Mouse (Mus musculus): ENCODE results near the gene Tmem234. TPM values are rescaled to one million over a fixed set of nuclear protein-coding genes. Genes with fewer than 3 reads are reported as not detected.
"Not testable (repeated sequence)": the region's sequence is repeated elsewhere in the genome, so short reads cannot be mapped to it uniquely, and the experiment has no call there.

Gene Tmem234
- 10 to 100 TPM; 42.3 to 47.0 TPM for total RNA-seq (2021)
- long read RNA-seq, experiment 1, transcript Tmem234-210 (5 exons, 1,519 nt) = minor isoform, 16 of 93 reads
- long read RNA-seq, experiment 1, transcript Tmem234-212 (6 exons, 680 nt) = minor isoform, 5 of 93 reads
- long read RNA-seq, experiment 1, transcript Tmem234-201 (5 exons, 1,437 nt) = major isoform, 37 of 93 reads
- long read RNA-seq, experiment 1, partial matches to known transcripts = 5 of 93 reads
- long read RNA-seq, experiment 1, other reads (novel, unspliced or antisense) = 25 of 93 reads
- long read RNA-seq, experiment 2, transcript Tmem234-201 (5 exons, 1,437 nt) = major isoform, 31 of 88 reads
- long read RNA-seq, experiment 2, transcript Tmem234-210 (5 exons, 1,519 nt) = minor isoform, 19 of 88 reads
- long read RNA-seq, experiment 2, transcript Tmem234-218 (4 exons, 1,124 nt) = minor isoform, 6 of 88 reads
- long read RNA-seq, experiment 2, transcript Tmem234-212 (6 exons, 680 nt) = minor isoform, 5 of 88 reads
- long read RNA-seq, experiment 2, partial matches to known transcripts = 6 of 88 reads
- long read RNA-seq, experiment 2, other reads (novel, unspliced or antisense) = 12 of 88 reads

DNA sequence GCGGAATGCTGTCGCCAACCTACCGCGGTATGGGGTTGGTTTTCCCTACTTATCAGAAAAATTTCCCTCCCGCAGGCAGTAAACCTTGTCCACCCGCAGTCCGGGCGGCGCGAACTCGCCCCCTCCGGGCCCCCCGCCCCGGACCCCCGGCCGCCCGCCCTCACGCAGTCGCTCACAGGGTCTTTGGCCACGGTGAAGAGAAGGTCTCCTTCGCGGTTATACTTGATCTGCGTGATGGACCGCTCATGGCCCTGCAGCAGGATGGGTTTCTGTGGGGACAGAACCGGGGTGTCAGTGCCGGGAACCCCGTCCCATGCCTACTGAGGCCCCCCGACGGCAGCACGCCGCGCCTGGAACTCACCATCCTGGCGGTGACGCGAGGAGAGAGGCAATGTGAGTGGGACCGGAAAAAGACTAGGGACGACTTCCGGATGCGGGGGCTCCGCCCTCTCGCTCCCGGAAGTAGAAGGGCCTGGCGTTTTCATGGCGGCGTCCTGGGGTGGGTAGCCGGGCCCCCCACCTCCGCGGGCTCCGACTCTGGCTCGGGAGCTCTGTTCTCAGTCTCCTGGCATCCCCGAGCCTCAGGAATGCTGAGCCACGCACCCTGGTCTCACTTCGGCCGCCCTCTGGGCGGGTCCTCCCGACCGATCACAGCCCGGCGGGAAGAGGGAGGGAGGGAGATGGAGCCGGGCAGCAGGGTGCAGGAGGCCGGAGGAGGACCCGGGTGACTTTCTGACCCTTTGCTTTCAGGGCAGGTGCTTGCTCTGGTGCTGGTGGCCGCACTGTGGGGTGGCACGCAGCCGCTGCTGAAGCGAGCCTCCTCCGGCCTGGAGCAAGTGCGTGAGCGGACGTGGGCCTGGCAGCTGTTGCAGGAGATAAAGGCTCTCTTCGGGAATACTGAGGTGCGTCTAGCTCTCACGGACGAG is at the start of gene Tmem234, which contains the start of gene Eif3i:
Tmem234 (plus strand) TSS at position 436 of the 926 bp plus-strand sequence.
Eif3i (minus strand) TSS at position 416 of the 926 bp plus-strand sequence.
- peak; percentile 79 for DNase-seq

DNA sequence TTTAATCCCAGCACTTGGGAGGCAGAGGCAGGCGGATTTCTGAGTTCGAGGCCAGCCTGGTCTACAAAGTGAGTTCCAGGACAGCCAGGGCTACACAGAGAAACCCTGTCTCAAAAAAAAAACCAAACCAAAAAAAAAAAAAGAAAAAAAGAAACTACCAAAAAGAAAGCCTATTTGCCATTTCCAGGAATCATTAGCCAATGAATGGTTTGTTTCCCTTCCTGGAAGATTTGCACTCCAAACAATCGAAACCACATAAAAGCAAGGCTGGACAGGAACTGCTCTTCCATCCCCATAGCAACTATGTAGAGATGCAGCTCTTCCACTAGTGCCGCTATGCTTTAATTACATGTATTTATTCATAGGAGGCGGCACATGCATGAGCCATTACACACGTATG is 46.0 kb upstream of the Tmem234 start:
- not testable (repeated sequence) for DNase-seq

DNA sequence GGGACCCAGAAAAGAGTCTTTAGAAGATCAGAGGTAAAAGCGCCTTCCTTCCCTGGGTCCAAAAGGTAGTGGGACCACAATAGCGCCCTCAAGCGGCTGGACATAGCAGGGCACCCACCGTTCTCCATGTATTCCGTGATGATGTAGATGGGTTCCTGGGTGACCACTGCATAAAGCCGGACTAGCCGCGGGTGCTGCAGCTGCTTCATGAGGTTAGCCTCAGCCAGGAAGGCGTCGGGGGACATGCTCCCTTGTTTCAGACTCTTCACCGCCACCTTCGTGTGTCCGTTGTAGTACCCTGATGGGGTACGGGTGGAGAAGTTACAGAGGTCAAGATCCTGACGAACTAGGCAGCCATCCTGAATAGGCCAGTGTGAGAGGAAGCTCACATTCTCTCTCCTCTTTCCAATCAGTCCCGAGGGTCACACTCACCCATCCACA is 45.0 kb upstream of the Tmem234 start:
- peak; percentile 49 for DNase-seq

DNA sequence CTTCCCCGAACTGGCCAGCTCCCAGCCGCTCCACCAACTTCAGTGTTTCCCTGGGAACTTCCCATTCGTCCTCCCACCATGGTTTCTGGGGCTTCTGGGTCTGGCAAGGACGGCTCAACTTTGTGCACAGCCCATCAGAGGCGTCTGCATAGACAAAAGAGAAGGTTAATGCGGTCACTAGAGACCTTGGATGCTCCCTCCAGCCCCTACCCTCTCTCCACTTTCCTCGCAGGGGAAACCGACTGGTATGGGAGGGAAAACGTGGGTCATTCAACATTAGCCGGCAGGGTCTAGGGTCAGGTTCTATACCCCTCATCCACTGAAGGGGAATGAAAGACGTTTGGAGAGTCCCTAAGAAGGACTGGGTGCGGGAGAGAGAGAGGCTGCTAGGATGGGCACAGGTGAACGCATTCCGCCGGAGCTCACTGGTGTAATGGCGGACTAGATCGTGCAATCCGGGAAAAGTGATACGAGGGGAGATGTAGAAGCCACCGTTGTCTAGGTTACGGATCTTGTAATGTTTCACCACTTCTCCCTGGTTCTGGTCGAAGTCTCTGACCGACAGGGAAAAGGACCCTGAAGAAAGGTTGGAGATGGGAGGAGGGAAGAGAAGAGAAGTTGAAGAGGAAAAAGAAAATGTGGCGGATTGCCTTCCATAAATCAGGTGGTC is 44.5 kb upstream of the Tmem234 start:
- peak; percentile 11 for DNase-seq

DNA sequence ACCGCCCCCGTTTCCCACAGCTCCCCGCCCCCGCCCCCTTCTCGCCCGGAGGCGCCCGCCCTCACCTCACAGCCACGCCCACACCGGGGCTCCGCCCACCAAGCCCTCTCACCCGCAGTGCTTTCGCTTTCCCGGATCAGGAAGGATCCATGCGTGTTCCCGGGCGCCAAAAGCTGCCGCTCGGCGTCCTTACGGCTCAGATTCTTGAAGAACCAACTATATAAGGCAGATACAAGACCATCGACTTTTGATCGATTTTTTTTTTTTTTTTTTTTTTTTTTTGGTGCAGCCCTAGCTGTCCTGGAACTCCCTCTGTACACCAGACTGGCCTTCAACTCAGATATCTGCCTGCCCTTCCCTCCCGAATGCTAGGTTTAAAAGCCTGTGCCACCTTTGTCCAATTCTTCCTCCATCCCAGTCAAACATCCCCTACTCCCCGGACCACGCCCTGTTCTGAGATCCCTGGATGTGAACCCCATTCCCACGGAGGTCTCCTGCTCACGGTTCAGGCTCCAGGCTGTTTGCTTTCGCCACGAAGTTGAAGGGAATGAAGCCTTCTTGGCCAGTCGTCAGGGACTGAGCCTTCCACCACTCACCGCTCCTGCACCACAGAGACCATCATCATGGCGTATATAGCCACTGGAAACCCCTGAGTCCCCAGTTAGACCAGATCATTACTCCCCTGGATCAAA is 43.8 kb upstream of the Tmem234 start:
- peak; percentile 88 for DNase-seq

DNA sequence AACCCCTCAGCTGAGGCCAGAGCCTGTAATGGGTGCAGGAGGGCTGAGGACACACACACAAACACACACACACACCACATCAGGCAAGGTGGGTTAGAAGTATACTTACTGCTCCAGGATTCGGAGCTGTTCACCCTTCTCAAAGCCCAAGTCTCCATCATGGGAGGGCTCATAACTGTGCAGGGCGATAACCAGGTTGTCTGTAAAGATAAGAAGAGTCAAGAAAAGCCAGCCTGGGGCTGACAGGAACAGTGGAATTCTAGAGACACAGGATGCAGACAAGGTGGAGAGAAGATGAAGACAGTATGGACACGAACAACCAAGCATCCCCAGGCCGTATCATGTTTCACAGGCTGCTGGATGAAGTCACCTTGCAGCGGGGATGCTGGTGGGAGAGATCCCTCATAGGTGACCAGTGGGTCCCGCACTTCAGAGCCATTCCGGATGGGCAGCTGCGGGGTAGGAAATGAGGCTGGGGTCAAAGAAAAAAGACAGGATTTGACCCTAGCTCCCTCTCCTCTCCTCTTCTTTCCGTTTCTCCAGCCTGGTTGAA is 43.1 kb upstream of the Tmem234 start:
- DNase-seq = no peak

DNA sequence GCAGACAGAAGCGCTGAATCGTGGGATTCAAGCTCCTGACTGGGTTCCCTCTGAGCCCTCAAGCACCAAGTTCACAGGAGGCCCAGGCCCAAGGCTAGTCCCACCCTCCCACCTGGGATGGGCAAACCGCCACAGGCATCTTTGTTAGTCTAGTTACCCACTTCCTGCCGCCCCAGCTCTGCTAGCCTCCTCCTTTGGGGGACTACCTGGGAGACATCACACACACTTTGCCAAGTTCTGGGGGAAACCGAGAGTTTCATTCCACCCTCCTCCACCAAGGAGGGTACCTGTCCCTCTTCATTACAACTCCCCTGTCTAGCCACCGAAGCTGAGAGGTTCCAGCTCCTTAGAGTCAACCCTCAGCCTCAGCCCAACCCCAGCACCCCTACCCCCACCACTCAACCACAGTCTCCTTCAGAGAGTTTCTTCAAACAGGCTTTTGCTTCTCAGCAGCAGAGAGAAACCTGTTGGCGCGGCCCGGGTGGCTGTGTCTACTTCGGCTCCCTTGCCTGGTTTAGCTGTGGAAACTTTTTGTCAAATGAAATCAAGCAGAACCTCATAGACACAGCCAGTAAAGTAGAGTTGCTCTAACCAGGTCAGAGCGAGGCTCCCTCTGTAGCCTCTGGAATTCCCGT is 42.0 kb upstream of the Tmem234 start:
- DNase-seq = peak; percentile 6

DNA sequence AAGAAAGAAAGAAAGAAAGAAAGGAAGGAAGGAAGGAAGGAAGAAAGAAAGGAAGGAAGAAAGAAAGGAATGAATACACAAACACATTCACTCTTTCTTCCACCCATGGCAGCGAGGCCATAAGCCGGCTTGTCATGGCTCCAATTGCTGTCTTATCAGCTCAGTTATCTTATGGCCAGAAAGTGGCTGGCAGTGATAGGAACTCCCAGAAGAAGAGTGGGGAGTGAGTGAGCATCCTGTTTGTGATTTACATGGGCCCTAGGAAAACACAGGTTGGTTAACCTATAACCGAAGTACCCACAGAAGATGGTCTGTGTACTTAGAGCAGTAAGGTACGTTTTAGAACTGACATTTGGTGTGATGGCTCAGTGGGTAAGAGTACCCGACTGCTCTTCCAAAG is 39.3 kb upstream of the Tmem234 start:
- no peak for DNase-seq

DNA sequence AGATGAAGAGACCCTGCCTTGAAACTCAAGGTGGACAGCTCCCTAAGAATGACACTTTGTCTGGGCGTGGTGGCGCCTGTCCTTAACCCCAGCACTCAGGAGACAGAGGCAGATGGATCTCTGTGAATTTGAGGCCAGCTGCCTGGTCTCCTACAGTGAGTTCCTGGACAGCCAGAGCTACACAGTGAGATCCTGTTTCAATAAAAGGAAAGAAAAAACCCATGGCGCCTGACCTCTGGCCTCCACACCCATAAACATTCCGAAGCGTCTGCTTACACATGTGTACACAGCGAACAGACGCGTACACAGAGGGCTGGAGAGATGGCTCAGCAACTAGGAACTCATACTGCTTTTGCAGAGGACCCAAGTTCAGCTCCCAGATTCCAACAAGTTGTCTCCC is 36.8 kb upstream of the Tmem234 start:
- no peak for DNase-seq

DNA sequence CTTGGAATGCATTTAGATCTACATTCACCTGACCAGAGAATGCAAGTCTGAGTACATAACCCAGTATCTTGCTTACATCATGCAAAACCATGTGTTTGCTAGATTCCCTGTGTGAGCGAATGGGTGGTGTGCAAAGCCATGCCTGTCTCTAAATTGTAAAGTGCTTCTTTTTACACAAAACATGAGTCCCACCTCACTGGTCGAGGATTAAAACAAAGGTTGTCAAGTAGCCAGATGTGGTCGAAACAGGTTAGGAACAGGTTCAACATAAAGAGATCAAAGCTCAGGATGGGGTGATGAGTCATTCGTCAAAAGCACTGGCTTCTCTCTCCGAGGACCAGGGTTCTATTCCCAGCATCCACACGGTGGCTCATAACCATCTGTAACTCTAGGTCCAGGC is 35.3 kb upstream of the Tmem234 start:
- no peak for DNase-seq

DNA sequence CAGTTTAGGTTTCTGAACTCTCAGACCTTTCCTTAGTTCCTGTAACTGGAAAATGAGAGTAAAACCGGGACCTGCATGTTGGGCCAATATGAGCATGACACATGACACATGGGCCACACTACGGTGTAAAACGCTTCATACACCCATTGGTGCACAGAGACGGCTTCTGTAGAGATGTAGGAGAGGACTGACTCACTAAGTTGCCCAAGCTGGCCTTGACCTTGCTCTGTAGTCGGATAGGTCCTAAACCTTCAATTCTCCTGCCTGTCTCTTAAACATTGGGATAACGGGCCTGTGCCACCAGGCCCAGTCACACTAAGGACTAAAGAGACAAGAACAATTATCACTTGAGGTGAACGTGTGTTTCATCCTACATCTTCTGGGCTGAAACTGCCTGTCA is 32.1 kb upstream of the Tmem234 start:
- no peak for DNase-seq

DNA sequence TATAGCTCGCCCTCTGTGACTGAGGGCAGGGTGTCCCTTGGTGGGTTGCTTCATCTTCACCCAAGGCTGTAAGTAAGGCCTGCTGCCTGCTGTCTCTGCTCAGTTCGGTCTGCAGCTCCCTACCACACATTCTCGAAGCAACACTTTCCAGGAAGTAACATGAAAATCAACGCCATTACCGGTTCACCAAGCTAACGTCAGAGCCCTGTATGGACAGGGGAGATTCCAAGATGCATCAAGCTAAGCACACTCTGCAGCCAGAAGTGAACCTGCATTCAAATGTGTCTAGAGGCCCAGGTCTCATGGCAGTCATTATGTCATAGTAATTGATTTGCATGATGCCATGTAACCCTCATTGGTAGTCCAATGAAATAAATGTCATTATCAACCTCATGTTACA is 30.4 kb upstream of the Tmem234 start:
- no peak for DNase-seq

DNA sequence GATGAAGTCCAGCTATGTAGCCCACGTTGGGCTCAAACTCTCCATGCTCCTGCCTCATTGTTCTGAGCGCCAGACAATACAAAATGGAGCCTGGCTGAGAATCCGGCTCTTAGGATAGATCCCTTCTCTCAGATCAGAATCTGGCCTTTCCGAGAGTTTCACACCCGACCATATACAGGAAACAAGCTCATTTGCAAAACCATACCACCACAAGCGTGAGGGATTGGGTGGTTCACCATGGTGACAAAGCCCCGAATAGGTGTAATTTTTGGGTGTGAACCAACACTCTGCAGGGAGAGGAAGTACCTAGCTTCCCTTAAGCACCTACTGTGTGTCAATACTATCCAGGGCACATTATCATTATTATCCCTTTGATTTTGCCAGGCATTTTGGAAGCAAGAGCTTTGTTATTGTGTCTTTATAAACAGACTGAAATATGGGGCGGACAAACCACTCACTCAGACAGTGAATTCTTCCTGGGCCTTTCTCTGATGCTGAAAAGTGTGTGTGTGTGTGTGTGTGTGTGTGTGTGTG is 28.9 kb upstream of the Tmem234 start:
- DNase-seq = no peak

DNA sequence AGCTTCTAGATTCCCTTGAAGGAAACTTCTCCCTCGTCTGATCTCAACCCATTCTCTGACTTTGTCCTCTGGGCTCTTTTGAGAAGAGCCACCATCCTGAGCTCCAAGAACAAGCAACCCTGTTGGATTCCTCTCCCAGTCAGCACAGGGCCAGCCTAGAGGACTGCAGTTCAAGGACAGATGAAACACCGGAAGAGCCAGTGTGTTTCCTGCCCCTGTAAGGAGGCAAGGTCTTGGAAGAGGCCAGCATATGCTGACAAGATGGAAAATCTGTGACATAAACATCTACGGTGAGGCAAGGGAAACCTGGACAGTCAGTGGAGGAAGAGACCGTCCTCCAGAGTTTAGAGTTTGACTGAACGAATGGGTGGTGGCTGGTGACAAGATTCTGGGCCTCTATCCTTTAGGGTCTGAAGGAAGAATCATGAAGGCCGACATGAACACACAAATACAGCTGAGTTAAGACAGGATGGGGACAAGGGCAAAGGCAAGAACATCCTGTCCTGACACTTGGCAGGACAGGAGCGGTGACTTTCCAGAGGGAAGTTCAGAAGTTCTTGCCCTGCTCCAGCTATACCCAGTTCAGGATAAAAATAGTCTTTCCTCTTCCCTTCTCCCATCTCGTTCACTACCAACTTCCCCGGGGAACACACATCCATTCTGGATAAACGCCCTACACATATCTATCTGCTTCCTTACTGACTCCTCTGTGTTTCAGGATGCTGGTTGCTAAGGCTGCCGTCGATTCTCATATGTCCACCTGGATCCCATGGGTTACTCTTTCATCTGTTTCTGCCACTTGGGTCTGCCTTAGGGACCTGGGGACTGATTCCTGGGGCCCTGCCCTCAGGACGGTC is 28.0 kb upstream of the Tmem234 start:
- DNase-seq = no peak

DNA sequence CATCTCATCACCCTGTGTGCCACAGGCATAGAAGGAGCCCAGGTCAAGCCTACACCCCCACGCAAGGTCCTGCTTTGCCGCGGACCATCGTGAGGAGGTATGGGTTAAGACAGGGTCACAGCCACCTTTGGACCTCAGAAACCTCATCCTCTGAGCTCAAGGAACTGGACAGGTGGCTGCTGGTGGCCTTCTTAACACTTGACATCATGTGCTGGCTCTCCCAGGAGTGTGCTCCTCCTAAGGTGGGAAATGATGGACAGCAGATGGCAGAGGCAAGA is 27.4 kb upstream of the Tmem234 start:
- no peak for DNase-seq

DNA sequence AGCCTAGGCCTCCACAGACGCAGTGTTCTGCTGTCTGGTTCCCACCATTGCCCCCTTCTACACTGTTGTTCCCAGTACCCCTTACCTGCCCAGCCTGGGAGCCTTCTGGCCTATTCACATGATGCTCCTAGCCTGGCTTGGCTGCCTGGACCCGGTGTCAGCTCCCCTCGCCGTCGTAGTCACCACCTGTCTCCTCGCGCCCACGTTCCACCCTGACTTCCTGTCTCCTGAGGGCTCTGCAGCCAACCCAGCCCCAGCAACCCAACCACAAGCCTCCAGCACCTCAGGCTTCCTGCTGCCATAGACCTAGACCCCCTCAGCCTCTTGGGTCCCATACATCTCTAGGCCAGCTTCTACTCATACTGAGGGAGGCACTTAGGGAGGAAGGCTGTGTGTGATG is 27.0 kb upstream of the Tmem234 start, which contains the start of gene Lck:
Lck (minus strand) TSS at position 212 of the 400 bp plus-strand sequence.
- DNase-seq = no peak

DNA sequence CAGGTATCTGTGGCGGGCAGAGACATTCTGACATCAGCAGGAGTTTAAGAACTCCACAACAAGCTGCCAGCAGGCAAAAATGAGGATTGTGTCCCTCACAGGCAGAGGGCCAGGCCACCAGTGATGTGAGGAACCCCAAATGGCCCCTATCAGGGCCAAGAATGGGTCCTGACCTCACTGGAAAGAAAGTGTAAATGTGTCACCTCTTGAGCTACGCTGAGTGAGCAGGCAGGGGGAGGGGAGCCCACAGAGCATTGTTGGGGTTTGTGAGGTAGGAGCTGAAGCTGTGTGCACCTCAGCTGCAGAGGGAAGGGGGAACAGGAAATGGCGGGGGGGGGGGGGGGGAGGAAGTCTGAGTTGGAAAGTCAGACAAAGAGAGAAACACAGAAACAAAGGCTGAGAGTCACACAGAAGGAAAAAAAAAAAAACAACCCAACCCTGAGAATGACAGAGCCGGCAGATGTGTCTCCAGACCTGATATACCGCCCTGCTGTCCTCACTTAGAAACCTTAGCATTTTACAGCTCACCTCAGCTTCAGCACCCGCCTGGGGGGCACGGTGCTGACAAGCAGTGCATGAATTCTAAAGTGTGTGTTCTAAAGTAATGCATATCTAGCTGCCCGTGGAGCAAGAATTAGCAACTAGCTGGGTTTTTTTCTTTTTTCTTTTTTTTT is 25.2 kb upstream of the Tmem234 start:
- DNase-seq = no peak

DNA sequence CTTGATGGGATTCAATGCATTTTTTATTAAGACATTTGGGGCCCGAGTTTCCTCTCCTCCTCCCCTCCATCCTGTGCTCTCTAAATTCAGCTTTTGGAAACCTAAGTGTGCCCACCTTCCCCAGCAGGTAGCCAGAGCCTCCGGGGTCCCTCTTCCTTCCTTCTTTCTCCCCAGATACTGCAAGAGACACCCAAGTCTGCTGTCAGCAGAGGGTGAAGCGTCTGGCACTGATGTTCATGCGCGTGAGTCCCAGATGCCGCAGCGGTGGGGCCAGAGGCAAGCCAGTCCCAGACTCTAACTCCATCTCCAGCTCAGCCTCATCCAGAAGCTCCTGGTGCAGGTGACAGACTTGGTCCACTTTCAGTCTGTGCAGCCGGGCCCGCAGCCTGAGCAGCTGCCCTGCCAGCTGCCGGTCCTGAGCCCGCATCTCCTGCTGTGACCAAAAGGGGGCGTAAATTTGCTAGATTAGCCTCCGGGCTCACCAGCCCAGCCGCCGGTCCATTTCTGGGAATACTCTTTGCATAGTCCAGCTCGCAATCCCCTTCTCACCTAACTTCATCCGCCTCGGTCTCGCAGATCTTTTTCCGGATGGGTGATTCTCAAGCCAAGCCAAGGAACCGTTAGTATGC is 23.5 kb upstream of the Tmem234 start:
- peak; percentile 73 for DNase-seq
